Mouse (Mus musculus) left cerebral cortex, postnatal 25 days (tissue): ENCODE results near the gene Zfp229. TPM values are rescaled to one million over a fixed set of nuclear protein-coding genes. Genes with fewer than 3 reads are reported as not detected.

Experiments
- total RNA-seq, 2 experiments: library from RNA; stranded (reverse); gene quantifications; 2 replicates each; pipeline ENCODE4 v1.2.3; 2021

The Zfp229 gene
- total RNA-seq, 2 experiments from 2014 or later, result 3.6 to 5.0 TPM

Other genes starting within 250 kb of the Zfp229 start
- 1 to 10 TPM; 4.0 to 4.7 TPM for gene Zfp53, start 241.8 kb upstream of the Zfp229 start, total RNA-seq
- gene Zfp52, start 195.3 kb upstream of the Zfp229 start, total RNA-seq, result 1 to 10 TPM; 6.0 to 6.3 TPM
- 10 to 100 TPM; 11.9 to 12.1 TPM for gene Zfp948, start 163.8 kb upstream of the Zfp229 start, total RNA-seq
- 10 to 100 TPM; 10.9 to 13.8 TPM for gene Zfp983, start 80.2 kb upstream of the Zfp229 start, total RNA-seq
- gene Gm10226, start 38.9 kb upstream of the Zfp229 start, total RNA-seq, result 1 to 10 TPM; 5.2 to 5.4 TPM
- gene Zfp760, start 23.1 kb upstream of the Zfp229 start, total RNA-seq, result 1 to 10 TPM; 8.1 to 8.7 TPM
- gene Zfp820, start 115.0 kb downstream of the Zfp229 start, total RNA-seq, result under 1 TPM; 0.66 TPM
- gene Zfp995, start 179.1 kb downstream of the Zfp229 start, total RNA-seq, result 1 to 10 TPM; 4.6 to 5.2 TPM
- gene Zfp942, start 231.7 kb downstream of the Zfp229 start, total RNA-seq, result 10 to 100 TPM; 14.1 to 16.1 TPM
- 10 to 100 TPM; 20.5 to 20.9 TPM for gene Zfp943, start 231.8 kb downstream of the Zfp229 start, total RNA-seq